Mouse (Mus musculus) embryonic stem cell, embryonic (primary cell): Measurements from ENCODE around the gene Fbxw2.
"Not testable (repeated sequence)": the region's sequence is repeated elsewhere in the genome, so short reads cannot be mapped to it uniquely, and the experiment has no call there.

Experiments used
- CTCF ChIA-PET, 4 experiments: fragments of 300-600 bp in 2 of 4; fragments of 350-600 bp in 2 of 4; sonication (Branson Sonifier 250); formaldehyde crosslinking; loops; one replicate each; lab custom pipeline; 2022; ENCODE audit warnings: inconsistent platforms in 2 of 4; lab: Charles Lee
- POLR2A ChIA-PET, 4 experiments: fragments of 300-600 bp in 2 of 4; fragments of 350-600 bp in 2 of 4; sonication (Branson Sonifier 250); formaldehyde crosslinking; loops; one replicate each; lab custom pipeline; 2022; ENCODE audit warnings: antibody characterized with exemption in 4 of 4, inconsistent platforms in 1 of 4; lab: Charles Lee

Fbxw2 gene

DNA sequence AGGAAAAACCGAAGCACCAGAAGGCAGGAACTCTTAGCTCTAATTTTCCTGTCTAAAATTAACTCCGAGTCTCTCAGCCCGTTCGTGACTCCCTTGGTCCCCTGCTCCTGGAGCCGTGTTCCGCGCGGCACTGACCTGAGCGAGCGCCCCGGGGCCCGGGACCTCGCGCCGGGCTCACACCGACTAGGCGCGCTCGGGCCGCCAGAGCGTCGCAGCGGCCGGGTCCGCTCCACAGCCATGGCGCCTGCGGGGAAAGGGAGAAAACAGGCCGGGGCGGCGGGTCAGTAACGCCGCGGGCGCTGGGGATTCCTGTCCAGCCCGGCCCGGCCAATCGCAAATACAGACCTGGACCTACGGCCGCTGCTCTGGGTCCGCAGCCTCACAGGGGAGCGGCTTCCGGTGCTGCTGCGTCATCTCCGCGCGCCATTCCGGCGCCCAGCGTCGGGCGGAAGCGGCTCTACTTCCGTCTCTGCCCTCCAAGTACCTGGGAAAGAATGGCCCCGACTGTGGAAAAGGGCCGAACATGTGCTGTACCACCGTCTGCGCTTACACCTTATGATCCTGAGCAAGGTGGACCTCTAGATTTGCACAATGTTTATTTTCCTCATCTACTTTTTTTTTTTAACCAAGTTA lies at the start of gene Fbxw2:
Gene Fbxw2, minus strand, starts transcription at position 485 of the 633 bp plus-strand sequence.
- POLR2A ChIA-PET, result interaction anchor here (0.6 to 7.2 kb wide), 39 partner anchors 9 to 697 kb away, joined by 3 to 74 read pairs (median 4); partner anchors contain the start of genes Hspa5 (in 3 of the 4), Cntrl (in 2 of the 4), Rabepk (in 2 of the 4) and Traf1 (in 1 of the 4)
- CTCF ChIA-PET, result interaction anchor here in 3 of 4 experiments (0.7 to 2.8 kb wide), 9 partner anchors 10 to 511 kb away, joined by 3 to 11 read pairs (median 5); partner anchors contain the start of genes Cntrl (in 1 of the 3), Rabepk (in 1 of the 3) and Stom (in 1 of the 3)

DNA sequence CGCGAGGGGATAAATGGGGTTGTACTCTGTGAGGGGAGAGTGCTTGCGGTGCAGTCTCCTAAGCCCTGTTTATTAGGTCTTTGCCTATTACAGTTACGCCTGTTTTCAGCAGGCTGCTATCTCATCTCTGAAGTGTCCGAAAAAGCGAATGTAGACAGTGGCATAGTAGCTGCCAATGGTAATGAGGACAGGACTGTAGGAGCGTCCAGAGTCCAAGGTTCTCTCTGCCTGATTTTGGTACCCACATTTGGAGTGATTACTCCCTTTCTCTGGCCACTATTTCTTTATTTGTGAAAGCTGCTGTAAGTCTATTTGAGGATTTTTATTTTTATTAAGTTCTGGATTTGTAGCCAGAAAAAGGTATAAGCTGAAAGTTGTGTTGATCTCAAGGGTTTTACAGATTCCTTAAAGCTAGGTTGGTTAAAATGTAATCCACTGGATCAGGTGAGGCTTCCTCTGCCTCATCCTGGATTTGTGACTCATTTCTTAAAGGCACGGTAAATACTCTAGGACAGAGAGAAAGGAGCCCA lies 48.8 kb upstream of the Fbxw2 start, which contains the start of gene Psmd5:
Gene Psmd5, minus strand, starts transcription at position 153 of the 530 bp plus-strand sequence.
- ChIA-PET CTCF (interaction anchor here in 2 of 4 experiments (0.5 to 0.7 kb wide), 3 partner anchors 10 to 248 kb away, joined by 3 to 4 read pairs (median 4); no protein-coding TSS in a partner anchor), POLR2A (interaction anchor here in 3 of 4 experiments (0.5 to 2.2 kb wide), 12 partner anchors 9 to 1293 kb away, joined by 3 to 7 read pairs (median 3); partner anchors contain the start of gene Rabepk (in 1 of the 3))

DNA sequence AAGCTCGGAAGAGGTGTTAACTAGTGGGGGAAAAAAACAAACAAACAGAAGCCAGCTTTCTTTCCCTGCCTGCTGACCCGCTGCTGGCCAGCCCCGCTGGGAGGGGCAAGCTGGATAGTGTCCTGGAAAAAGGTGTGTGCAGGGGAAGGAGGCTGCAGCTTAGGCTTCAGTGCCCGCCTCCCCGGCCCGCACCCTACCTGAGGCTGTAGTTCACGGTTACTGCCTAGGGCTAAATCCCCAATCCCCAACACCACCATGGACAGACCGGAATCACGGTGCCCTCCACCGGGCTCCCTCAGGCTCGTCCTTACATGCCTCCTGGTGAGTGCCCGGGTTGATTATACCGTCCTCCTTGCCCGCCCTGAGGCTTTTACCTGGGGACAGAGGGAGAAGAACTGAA lies 48.2 kb upstream of the Fbxw2 start, which contains the start of gene Cutal:
Gene Cutal, plus strand, starts transcription at position 126 of the 400 bp plus-strand sequence.
- ChIA-PET CTCF (interaction anchor here in 1 of 4 experiments (0.7 kb wide), 1 partner anchor 23 kb away, joined by 4 read pairs; no protein-coding TSS in a partner anchor), POLR2A (interaction anchor here in 3 of 4 experiments (0.5 to 2.2 kb wide), 11 partner anchors 10 to 1292 kb away, joined by 3 to 7 read pairs (median 3); partner anchors contain the start of gene Rabepk (in 1 of the 3))

DNA sequence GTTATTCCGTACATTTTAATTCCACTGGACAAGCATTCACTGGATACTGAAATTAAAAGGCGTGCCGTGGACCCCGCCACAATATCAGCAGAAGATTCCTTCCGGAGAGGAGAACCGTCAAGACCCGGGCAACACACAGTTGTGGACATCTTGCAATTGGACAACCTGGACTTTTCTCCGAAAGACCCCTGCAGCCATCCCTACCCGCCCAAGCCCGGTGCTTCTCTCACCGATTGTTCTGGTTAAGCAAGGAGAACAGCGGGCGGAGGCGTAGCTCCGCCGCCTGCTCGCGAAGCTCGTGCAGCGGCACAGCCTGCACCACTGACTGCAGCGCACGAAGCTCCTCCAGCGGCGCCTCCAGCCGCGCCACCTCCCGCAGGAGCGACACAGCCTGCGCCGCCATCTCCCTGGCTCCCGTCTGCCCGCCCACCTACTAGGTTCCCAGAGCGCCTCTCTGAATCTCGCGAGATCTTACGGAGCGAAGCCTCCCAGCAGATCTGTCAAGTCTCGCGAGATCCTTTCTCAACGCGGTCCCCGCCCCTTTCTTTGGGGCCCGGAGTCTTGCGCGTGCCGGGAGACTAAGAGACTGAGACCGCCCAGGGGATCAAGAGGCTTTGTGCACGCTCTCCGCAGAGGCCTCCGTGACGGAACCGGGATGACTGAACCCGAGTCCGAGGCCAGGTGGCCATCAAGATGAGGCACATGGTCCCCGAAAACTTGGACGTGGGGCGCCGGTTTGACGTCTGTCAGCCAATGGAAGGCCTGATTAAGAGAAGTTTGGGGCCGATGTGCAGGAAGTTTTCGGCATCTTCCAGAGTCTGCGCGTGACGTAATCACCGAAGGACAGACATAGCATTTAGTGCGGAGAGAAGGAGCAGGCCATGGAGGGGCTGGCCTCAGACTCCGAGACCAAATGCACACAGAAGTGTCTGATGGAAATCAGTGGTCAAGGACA lies 44.7 kb upstream of the Fbxw2 start:
- CTCF ChIA-PET, result interaction anchor here in 2 of 4 experiments (0.6 to 2.2 kb wide), 3 partner anchors 27 to 503 kb away, joined by 3 to 5 read pairs (median 3); no protein-coding TSS in a partner anchor

DNA sequence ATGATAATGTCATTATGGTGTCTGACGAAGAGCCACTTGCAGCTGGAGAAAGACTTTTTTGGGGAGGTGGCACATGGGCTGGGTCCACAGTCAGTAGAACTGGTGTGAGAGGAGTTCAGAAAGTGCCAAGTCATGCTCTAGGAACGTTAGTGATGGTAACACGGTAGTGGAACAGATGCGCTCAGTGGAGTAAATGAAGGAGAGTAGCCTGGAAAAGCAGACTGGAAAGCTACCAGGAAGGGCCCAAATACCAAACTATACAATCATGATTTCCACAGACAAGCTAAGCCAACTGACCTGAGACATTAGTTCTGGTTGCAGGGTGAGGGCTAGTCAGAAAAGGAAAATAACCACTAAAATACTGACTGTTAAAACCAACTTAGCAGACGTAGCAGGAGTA lies 43.6 kb upstream of the Fbxw2 start:
- POLR2A ChIA-PET, result interaction anchor here in 3 of 4 experiments (0.6 to 5.0 kb wide), 35 partner anchors 9 to 1379 kb away, joined by 3 to 40 read pairs (median 6); partner anchors contain the start of genes Fbxw2 (in 2 of the 3), Rabepk (in 2 of the 3), AI182371 (in 1 of the 3) and Cntrl (in 1 of the 3)
- CTCF ChIA-PET, result interaction anchor here in 2 of 4 experiments (0.6 to 2.2 kb wide), 2 partner anchors 21 to 28 kb away, joined by 4 to 5 read pairs; no protein-coding TSS in a partner anchor

More for the DNA sequence above, 44.7 kb upstream of the Fbxw2 start:
- POLR2A ChIA-PET, result interaction anchor here (0.5 to 5.0 kb wide), 77 partner anchors 8 to 1380 kb away, joined by 3 to 40 read pairs (median 4); partner anchors contain the start of genes Fbxw2 (in 3 of the 4), Cntrl (in 2 of the 4), Gm34653 (in 2 of the 4) and Hspa5 (in 2 of the 4)

DNA sequence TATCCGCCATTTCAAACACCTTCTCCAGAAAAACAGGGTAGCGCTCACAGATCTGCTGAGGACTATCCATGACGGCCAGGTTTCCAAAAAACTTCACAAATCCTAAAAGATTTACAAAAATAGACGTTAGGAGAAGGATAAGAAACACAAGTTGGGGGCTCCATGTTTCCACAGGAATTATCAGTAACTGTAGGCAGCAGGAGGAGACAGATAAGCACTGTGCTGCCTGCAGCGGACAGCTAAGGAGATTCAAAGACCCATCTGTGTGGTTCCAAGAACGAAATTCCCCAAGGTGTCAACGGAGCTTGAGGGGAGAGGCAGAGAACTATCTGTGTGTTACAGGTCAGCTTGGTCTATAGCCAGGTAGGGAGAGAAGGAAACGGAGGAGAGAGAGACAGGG lies 31.6 kb upstream of the Fbxw2 start:
- POLR2A ChIA-PET, result interaction anchor here in 1 of 4 experiments (1.3 to 3.4 kb wide), 2 partner anchors 8 to 13 kb away, joined by 5 to 23 read pairs; no protein-coding TSS in a partner anchor

DNA sequence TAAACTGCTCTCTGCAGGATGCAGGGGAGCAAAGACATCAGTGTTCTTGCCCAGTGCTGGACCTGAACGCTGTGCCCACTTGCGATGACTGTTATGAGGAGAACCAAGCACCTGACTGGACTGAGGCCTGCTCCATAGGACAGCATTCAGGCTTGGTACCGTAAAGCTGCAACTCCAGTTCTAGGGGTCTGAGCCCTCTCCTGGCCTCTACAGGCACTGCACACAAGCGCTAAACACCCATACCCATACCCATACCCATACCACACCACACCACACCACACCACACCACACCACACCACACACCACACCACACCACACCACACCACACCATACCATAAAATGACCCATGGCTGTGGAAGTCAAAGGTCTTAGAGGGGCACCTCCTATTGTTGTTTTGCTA lies 29.2 kb upstream of the Fbxw2 start:
- ChIA-PET CTCF (interaction anchor here (0.5 to 2.2 kb wide), 14 partner anchors 12 to 542 kb away, joined by 3 to 8 read pairs (median 4); partner anchors contain the start of gene Fbxw2 (in 1 of the 4)), POLR2A (interaction anchor here in 3 of 4 experiments (0.8 to 3.4 kb wide), 17 partner anchors 8 to 84 kb away, joined by 3 to 23 read pairs (median 4); partner anchors contain the start of genes Cutal (in 1 of the 3), Hspa5 (in 1 of the 3) and Psmd5 (in 1 of the 3))

More for the DNA sequence above, 31.6 kb upstream of the Fbxw2 start:
- CTCF ChIA-PET, result no interaction called here

DNA sequence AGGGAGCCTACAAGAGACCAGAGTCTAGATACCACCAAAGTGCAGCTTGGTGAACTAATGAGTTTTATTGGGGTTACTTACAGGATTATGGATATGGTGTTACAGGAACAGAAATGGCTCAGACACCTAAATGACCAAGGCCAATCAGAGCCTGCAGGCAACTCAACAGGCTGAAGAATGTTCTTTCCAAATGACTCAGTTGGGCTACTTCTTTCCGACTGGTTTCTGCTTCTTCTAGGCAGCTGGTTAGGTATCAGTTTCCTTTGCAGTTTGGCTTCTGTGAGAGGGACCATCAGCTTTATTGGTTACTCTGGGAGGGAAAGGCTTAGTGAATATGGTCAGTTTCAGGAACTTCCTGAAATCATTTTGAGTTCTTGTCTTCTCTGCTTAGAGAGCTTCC lies 21.6 kb upstream of the Fbxw2 start:
- POLR2A ChIA-PET, result interaction anchor here in 2 of 4 experiments (1.2 to 2.4 kb wide), 4 partner anchors 8 to 76 kb away, joined by 3 to 10 read pairs (median 5); partner anchors contain the start of gene Hspa5 (in 1 of the 2)
- CTCF ChIA-PET, result interaction anchor here in 1 of 4 experiments (0.6 to 1.7 kb wide), 2 partner anchors 12 to 64 kb away, joined by 3 read pairs; no protein-coding TSS in a partner anchor

DNA sequence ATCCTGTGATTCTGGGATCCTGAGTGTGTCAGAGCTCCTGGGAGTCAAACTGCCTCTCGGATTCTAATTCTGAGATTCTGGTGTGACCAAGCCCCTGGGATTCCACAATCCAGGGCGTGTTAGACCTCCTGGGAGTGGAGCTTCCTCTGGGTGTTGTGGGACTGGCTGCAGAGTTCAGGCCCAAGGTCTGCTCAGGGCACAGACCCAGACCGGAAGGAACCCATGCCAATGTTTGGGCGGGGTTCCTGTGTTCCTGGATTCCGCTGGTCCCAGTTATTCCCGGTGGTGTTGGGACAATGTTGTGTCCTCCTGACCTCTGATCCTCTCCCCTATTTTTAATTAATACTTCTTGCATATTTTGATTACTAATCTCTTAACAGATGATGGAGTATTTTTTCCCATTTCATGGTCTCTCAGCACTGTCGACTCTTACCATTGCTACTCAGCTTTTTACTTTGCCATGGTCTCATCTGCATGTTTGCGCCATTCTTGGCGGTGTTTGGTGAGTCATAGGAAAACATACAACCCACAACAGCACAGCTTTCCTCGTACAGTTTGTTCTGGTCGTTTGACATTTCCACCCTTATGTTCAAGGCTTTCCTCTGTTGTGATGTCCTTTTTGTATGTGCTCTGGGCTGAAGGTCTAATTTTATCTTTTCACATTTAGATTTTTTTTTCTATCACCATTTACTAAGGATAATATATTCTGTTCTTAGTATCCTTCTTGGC lies 17.3 kb upstream of the Fbxw2 start:
- POLR2A ChIA-PET, result interaction anchor here (0.6 to 3.5 kb wide), 17 partner anchors 8 to 265 kb away, joined by 3 to 18 read pairs (median 4); partner anchors contain the start of genes Hspa5 (in 3 of the 4), Cntrl (in 1 of the 4) and Fbxw2 (in 1 of the 4)
- CTCF ChIA-PET, result interaction anchor here in 2 of 4 experiments (0.6 to 1.3 kb wide), 3 partner anchors 12 to 38 kb away, joined by 3 to 4 read pairs (median 4); no protein-coding TSS in a partner anchor

DNA sequence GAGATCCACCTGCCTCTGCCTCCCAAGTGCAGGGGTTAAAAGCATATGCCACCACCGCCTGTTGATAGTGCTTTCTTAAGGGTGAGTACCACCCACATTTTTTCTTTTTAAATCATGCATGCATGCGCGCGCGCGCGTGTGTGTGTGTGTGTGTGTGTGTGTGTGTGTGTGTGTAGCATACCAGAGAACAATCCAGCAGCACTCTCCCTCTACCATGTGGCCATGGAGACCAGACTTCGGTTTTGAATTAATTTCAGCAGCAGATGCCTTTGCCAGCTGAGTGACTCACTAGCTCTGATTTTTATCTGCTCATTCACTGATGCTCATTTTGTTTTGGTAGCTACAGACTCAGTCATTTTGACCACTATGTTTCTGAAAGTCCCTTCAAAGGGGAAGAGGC lies 15.6 kb upstream of the Fbxw2 start:
- CTCF ChIA-PET, result interaction anchor here in 3 of 4 experiments (0.6 to 1.6 kb wide), 7 partner anchors 13 to 267 kb away, joined by 3 to 6 read pairs (median 3); partner anchors contain the start of gene Cntrl (in 1 of the 3)
- POLR2A ChIA-PET, result interaction anchor here in 3 of 4 experiments (0.7 to 2.3 kb wide), 8 partner anchors 14 to 87 kb away, joined by 3 to 7 read pairs (median 4); partner anchors contain the start of gene Hspa5 (in 2 of the 3)

DNA sequence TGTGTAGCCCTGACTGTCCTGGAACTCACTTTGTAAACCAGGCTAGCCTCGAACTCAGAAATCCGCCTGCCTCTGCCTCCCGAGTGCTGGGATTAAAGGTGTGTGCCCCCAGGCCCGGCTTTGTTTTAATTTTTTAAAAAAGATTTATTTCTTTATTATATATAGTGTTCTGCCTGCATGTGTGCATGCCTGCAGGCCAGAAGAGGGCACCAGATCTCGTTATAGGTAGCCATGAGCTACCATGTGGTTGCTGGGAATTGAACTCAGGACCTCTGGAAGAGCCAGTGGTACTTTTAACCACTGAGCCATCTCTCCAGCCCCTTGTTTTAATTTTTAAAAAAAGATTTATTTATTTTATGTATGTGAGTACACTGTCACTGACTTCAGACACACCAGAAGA lies 14.0 kb upstream of the Fbxw2 start:
- ChIA-PET CTCF (interaction anchor here (0.6 to 1.6 kb wide), 8 partner anchors 11 to 896 kb away, joined by 3 to 8 read pairs (median 3); partner anchors contain the start of genes Fbxw2 (in 1 of the 4) and Traf1 (in 1 of the 4)), POLR2A (interaction anchor here in 3 of 4 experiments (0.9 to 1.6 kb wide), 6 partner anchors 41 to 292 kb away, joined by 3 to 8 read pairs (median 4); partner anchors contain the start of genes Cntrl (in 2 of the 3), Hspa5 (in 1 of the 3) and Rabepk (in 1 of the 3))

DNA sequence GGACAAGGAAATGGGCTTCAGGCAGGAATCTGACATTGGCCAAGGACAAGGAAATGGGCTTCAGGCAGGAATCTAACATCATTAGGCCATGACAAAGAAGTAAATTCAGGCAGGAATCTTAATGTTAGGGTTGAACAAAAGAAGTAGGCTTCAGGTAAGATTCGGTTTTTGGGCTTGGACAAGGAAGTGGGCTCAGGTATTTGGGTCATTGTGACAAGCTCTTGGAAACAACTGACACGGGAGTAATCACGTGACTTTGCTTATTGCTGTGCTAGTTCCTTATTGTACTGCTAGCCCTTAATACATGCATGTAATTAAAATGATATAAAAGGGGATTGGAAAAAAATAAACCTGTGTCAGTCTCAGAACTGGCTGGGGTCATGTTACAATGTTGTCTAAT lies 9.6 kb upstream of the Fbxw2 start:
- POLR2A ChIA-PET, result interaction anchor here (0.7 to 4.8 kb wide), 34 partner anchors 8 to 311 kb away, joined by 3 to 29 read pairs (median 4); partner anchors contain the start of genes Fbxw2 (in 3 of the 4), Hspa5 (in 2 of the 4), Cutal (in 1 of the 4) and Psmd5 (in 1 of the 4)
- CTCF ChIA-PET, result interaction anchor here in 2 of 4 experiments (0.7 to 2.2 kb wide), 5 partner anchors 9 to 273 kb away, joined by 3 to 5 read pairs (median 4); partner anchors contain the start of genes Cntrl (in 1 of the 2) and Fbxw2 (in 1 of the 2)

DNA sequence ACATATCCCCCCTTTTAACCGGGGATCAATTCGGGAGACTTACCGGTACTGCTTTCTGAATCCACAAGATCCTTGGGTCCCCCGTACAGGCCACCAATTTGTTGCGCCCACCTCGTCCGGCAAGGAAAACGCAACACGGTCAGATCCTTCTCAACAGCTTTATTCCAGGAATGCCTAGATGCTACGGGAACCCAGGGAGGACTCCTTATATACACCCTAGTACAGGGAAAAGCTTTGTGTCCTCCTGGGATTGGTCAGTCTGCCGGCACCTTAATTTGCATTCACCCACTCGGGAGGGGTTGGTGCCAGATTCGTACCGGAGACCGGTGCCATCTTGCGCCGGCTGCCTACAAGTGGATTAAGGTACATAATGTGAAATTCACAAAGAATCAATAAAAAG lies 7.5 kb upstream of the Fbxw2 start:
- ChIA-PET CTCF (no interaction called here), POLR2A (interaction anchor here in 2 of 4 experiments (0.6 to 4.8 kb wide), 7 partner anchors 12 to 86 kb away, joined by 3 to 20 read pairs (median 3); no protein-coding TSS in a partner anchor)

DNA sequence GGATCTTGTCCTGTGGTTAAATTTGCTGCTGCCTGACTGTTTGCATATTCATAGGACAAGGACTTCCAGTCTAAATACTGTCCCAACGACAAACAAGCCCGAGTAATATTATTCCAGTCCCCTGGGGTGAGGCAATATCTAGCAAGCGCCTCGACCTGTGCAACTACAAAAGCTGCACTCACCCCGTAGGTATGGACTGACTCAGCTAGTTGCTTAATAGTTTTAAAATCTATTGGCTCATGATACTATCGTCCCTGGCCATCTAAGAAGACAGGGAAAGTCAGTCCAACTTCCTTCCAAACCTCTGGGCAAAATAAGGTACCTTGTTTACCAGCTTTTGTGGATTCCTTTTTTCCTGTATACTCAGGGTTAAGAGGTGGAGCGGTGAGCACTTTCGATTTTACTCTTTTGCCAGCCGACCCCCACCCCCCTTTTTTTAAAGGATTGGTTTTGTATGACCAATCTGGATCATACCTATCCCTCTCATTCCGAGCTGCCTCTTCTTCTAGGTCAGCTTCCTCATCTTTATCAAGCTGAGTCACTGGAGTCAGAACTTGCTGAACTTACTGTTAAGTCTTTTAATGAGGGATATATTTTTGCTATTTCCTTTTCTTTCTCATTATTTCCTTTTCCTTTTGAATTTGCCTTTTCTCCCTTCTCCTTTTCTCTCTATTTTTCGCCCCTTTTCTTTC lies 6.8 kb upstream of the Fbxw2 start, which contains the start of gene Gm34653:
Gene Gm34653, plus strand, starts transcription at position 242 of the 692 bp plus-strand sequence.
- POLR2A ChIA-PET, result interaction anchor here in 2 of 4 experiments (1.2 to 4.8 kb wide), 5 partner anchors 17 to 87 kb away, joined by 3 to 20 read pairs (median 3); no protein-coding TSS in a partner anchor
- CTCF ChIA-PET, result not testable (repeated sequence)
